Mouse (Mus musculus): Measurements from ENCODE around the gene Pygo2. TPM values are rescaled to one million over a fixed set of nuclear protein-coding genes. Genes with fewer than 3 reads are reported as not detected.

Gene Pygo2
- 13.1 and 15.0 TPM in 2 replicates for polyA plus RNA-seq (2012; rRNA removed)

DNA sequence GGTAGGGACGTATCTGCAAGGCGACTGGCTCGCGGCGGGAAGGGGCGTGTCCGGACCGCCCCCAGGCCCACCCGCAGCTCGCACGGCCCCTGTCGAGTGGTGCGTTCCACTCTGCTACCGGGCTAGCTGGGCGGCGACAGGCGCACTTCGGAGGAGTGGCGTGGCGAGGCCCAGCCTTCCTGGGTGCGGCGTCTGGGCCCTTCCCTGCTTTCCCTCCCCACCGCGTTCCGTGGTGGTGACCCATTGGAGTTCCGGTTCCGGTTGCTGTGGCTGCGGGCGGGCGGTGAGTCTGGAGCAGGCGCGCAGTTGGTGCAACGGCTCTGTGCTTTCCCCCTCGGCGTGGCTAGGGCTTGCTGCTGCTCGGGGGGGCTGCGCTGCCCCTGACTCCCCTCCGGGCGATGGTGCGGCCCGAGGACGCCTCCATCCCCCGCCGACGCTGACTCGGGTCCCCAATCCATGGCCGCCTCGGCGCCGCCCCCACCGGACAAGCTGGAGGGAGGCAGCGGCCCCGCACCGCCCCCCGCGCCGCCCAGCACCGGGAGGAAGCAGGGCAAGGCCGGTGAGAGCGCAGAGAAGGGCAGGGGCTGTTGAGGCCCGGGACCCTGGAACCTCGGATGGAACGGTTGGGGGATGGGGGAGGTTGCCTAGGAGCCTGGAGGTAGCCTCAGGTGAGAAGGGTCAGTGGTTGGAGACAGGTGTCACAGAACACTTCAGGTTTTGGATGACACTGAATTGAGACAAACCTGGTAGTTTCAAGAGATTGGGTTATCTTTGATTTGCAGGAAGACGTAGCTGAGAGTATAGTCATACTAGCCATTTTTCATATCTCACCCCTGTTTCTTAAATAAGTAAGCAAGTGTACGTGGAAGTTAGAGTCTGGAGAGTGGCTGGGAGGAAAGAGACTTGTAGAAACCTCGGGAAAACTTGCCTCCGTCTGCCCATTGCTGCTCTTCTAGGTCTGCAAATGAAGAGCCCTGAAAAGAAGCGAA, at the start of gene Pygo2:
Gene Pygo2, plus strand, starts transcription at position 44 of the 989 bp plus-strand sequence.

GRCm38 (mm10) chr3:89394006-89394893, 35.8 kb upstream of the Pygo2 start, which contains the start of gene Zbtb7b:
Gene Zbtb7b, minus strand, starts transcription at chr3:89394776.

GRCm38 (mm10) chr3:89402693-89403092, 27.3 kb upstream of the Pygo2 start, which contains the start of gene Lenep:
Gene Lenep, minus strand, starts transcription at chr3:89402793.

DNA sequence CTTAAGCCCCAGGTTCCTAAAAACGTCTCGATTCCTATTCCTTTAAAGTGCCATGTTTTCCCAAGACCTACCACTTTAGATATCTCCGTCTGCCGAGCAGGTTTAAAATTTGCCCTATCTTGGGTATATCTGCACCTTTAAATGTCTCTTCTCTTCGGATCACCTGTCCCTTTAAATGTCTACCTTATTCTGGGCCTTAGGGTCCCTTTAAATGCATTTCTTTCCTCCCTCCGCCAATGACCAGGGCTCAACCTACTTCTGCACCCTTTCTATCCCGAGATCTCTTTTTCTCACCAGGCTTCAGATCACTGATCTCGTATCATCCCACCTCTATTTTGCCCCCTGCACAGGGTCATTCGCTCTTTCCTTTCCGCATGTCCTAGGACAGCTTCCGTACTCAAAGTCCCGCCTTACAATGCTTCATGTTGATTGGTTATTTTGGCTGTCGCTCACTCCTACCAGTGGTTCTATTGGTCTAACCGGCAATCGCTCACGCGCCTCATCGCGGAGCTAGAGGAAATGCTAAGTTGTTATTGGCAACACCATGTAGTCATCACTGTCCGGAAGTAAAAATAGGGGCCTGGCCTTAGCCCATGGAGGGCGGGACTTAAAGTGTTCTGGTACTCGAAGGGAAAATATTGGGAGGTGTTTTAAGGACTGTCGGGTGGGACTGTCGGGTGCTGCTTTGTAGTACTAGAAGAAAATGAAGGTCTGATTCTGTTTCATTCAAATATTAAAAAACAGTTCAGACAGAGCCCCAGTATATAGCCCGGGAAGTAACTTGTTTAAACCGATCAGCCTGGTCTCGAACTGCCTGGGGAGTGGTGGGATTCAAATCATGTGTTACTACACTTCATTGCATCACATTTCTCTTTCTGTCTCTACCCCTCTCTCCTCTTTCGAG, 18.3 kb upstream of the Pygo2 start, which contains the start of gene Flad1:
Gene Flad1, minus strand, starts transcription at position 381 of the 904 bp plus-strand sequence.

DNA sequence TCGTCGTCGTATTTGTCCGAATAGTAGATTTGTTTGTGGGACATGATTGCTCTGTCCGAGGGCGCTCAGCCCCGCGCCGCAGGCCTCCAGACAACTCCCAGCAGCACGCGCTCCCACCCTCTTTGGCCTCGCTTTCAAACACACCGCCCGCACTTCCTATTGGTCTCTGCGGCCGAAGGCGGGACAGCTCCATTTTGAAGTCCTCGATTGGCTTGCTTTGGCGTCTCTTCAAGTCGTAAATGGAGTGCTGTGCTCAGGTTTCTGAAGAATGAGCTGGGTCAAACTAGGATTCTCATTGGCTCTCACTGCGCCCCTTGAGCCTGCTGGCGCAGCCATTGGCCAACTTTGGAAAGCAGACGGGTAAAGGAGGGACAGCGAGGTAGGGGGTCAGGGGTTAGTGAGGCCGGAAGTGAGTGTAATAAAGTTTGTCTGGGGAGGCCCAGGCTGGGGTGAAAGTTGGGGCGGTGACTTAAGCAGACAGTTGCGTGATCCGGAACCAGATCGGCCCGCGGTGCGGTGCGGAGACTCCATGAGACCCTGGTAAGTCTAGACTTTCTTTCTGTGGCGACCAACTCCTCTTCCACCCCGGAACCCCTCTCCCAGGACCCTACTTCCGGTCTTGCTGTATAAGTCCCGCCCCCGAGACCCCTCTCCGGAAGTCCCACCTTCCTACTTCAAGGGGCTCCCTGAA, 11.7 kb upstream of the Pygo2 start, which contains the start of the genes Cks1b and Shc1:
Gene Cks1b, minus strand, starts transcription at position 214 of the 691 bp plus-strand sequence.
Gene Shc1, plus strand, starts transcription at position 274 of the 691 bp plus-strand sequence.

DNA sequence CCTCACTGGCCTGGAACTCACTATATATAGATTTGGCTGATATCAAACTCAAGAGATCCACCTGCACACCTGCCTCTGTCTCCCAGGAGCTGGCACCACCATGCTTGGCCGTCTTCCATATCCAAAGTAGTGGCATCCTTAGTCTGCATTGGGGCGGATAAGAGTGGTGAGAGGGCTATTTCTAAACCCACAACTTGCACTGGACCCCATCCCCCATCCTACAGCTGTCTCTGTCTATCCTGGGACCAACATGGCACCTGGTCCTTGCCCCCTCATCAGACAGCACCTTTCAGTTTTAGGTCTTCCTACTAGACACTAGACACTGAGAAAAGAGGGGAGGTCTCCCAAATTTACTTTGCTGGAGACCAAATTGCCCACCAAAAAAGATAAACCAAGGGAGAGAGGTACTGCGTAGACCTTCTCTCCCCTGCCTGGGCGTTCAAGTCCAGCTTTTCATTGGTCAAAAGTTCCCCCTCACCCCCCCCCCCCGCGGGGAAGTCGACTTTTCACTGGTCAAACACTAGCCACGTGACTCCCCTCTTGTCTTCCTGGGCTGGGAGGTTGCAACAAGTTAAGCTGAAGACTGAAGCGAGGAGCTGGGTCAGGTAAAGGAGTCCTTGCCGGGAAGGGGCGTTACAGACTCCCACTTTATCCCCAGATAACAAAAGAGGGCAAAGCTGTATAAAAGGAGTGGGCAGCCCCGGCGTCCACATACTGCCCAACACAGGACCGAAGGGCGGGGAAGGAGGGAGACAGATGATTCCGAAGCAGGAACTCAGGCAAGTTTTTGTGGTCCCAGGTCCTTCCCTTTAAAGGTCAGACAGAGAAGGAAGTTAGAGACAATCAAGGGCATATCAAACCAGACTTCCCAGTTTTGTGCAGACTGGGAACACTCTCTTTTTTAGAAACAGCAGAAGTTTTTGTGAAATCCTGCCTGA, 6.4 kb downstream of the Pygo2 start, which contains the start of gene Pbxip1:
Gene Pbxip1, plus strand, starts transcription at position 531 of the 938 bp plus-strand sequence.

GRCm38 (mm10) chr3:89454401-89455177, 24.6 kb downstream of the Pygo2 start, which contains the start of gene Pmvk:
Gene Pmvk, plus strand, starts transcription at chr3:89454541.

Other genes with a start within 250 kb of the Pygo2 start
- gene Fam189b, start 247.1 kb upstream of the Pygo2 start, polyA plus RNA-seq (2012; rRNA removed): 3.6 and 3.7 TPM in 2 replicates
- 14.6 and 18.2 TPM in 2 replicates for gene Gba, start 227.3 kb upstream of the Pygo2 start, polyA plus RNA-seq (2012; rRNA removed)
- gene Thbs3, start 215.0 kb upstream of the Pygo2 start, polyA plus RNA-seq (2012; rRNA removed): 1.1 and 3.1 TPM in 2 replicates
- gene Mtx1, start 203.1 kb upstream of the Pygo2 start, polyA plus RNA-seq (2012; rRNA removed): 71.4 and 87.2 TPM in 2 replicates
- 0.08 and 0.14 TPM in 2 replicates for gene Muc1, start 201.2 kb upstream of the Pygo2 start, polyA plus RNA-seq (2012; rRNA removed)
- gene Krtcap2, start 184.2 kb upstream of the Pygo2 start, polyA plus RNA-seq (2012; rRNA removed): 23.3 and 25.5 TPM in 2 replicates
- gene Trim46, start 183.9 kb upstream of the Pygo2 start, polyA plus RNA-seq (2012; rRNA removed): 0.19 and 0.23 TPM in 2 replicates
- 82.7 and 87.0 TPM in 2 replicates for gene Dpm3, start 170.9 kb upstream of the Pygo2 start, polyA plus RNA-seq (2012; rRNA removed)
- 14.5 and 16.6 TPM in 2 replicates for gene Slc50a1, start 159.6 kb upstream of the Pygo2 start, polyA plus RNA-seq (2012; rRNA removed)
- 3.6 and 3.7 TPM in 2 replicates for gene Efna1, start 149.1 kb upstream of the Pygo2 start, polyA plus RNA-seq (2012; rRNA removed)
- 0.03 and 0.15 TPM in 2 replicates for gene Efna3, start 107.2 kb upstream of the Pygo2 start, polyA plus RNA-seq (2012; rRNA removed)
- 0.82 and 0.97 TPM in 2 replicates for gene Efna4, start 92.2 kb upstream of the Pygo2 start, polyA plus RNA-seq (2012; rRNA removed)
- 5.7 and 6.1 TPM in 2 replicates for gene Adam15, start 80.2 kb upstream of the Pygo2 start, polyA plus RNA-seq (2012; rRNA removed)
- 0.03 and 0.06 TPM in 2 replicates for gene Dcst2, start 68.2 kb upstream of the Pygo2 start, polyA plus RNA-seq (2012; rRNA removed)
- gene Dcst1, start 65.0 kb upstream of the Pygo2 start, polyA plus RNA-seq (2012; rRNA removed): 0.01 TPM in 1 of 2 replicates, not detected in the other
- gene Zbtb7b, start 35.4 kb upstream of the Pygo2 start, polyA plus RNA-seq (2012; rRNA removed): 5.4 and 7.3 TPM in 2 replicates
- 0.49 and 0.61 TPM in 2 replicates for gene Lenep, start 27.4 kb upstream of the Pygo2 start, polyA plus RNA-seq (2012; rRNA removed)
- gene Flad1, start 18.3 kb upstream of the Pygo2 start, polyA plus RNA-seq (2012; rRNA removed): 9.2 and 9.8 TPM in 2 replicates
- gene Cks1b, start 11.8 kb upstream of the Pygo2 start, polyA plus RNA-seq (2012; rRNA removed): 124 and 141 TPM in 2 replicates
- gene Shc1, start 11.8 kb upstream of the Pygo2 start, polyA plus RNA-seq (2012; rRNA removed): 34.7 and 39.6 TPM in 2 replicates
- gene Pbxip1, start 6.5 kb downstream of the Pygo2 start, polyA plus RNA-seq (2012; rRNA removed): 2.9 and 3.3 TPM in 2 replicates
- 33.0 and 35.2 TPM in 2 replicates for gene Pmvk, start 24.3 kb downstream of the Pygo2 start, polyA plus RNA-seq (2012; rRNA removed)
- 0.01 and 0.08 TPM in 2 replicates for gene Kcnn3, start 90.0 kb downstream of the Pygo2 start, polyA plus RNA-seq (2012; rRNA removed)